Mouse (Mus musculus): Measurements from ENCODE around the gene Sirt4. TPM values are rescaled to one million over a fixed set of nuclear protein-coding genes. Genes with fewer than 3 reads are reported as not detected.

Gene Sirt4
- polyA plus RNA-seq, 1 experiment from 2014 or later, result 6.5 TPM

DNA sequence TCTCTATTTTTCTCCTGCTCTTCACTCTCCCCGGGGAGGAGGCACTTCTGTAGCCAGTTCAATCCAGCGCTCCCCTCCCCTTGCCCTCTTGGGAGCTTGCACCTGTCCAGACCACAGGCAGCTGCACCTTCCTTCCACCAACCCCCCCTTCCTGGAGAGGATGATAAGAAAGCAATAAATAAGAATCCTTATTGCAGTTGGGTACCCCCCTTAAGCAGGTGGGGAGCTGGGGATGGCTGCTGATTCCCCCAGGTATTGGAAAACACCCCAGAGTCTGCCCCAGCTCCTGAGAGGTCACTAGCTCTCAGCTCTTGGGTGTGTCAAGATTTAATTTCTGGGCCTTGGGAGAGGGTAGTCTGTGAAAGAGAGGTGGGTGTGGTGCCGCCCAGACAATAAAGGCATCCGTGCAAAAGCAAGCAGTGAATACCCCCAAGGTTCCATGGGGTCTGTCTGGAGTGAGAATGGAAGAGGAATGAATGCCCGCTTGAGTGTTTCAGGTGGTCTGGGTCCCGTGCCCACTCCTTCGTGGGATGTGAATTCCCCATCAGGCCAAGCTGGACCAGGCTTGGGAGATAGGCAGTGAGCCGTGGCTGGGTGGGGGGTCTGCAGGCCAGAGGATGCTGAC lies 48.7 kb downstream of the Sirt4 start:
- H3K27me3 ChIP-seq (ENCODE audit: control insufficient read depth, insufficient read depth, low read depth, low read length), result peaks cover 42% of the 10 kb centered on the region
- H3K9ac ChIP-seq (ENCODE audit: low read depth, low read length), result no peak overlapping the region
- 32% methylated on average over 8 of the region's 8 CpGs for whole genome bisulfite sequencing (ENCODE audit: insufficient replicate concordance)
- H3K4me1 ChIP-seq (ENCODE audit: control insufficient read depth, low read depth, low read length), result no peaks in the 10 kb centered on the region
- H3K36me3 ChIP-seq (ENCODE audit: control insufficient read depth, insufficient read depth), result no peaks in the 10 kb centered on the region
- ATAC-seq (ENCODE audit: low read depth), result no peak
- no peaks in the 10 kb centered on the region for H3K9me3 ChIP-seq (replicated peaks; ENCODE audit: control insufficient read depth, low read length)
- no peak overlapping the region for H3K4me3 ChIP-seq (ENCODE audit: low read depth, low read length)
- no peak overlapping the region for H3K4me2 ChIP-seq (ENCODE audit: low read depth, low read length)
- H3K27ac ChIP-seq (ENCODE audit: low read length), result no peak overlapping the region

DNA sequence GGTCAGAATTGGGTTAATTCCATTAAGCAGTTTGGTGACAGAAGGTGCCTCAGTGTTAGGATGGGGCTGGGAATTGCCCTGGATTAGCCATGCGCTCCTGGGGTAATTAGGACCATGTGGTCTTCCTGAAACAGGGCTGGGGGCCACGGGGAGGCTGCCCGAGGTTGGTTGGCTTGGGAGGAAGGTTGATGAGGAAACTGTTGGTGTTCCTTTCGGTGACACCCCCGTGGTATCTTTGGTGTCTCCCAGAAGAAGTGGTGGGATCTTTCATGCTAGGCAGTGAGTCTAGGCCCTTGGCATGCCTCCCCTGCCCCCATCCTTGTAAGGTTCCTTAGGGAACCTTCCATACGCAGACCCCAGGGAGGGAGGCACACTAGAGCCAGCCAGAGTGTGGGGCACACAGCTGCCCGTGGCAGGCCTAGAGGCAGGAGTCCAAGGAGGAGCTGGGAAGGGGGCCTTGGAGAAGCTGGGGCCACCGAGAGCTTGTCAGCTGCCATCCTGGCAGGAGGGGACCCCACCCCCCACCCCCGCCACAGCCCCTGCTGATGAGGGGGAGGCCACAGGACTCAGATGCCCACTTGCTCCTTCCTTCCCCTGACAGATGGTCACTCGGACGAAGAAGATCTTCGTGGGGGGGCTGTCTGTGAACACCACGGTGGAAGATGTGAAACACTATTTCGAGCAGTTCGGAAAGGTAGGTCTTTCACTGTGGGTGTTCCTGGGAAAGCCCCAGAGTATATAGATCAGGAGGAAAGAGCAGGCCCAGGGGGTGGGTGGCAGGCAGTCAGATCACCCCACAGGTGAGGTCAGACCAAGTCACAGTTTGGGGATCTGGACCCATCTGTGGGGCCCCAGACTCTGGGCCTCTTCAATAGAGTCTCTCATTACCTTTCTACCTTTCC lies 49.4 kb downstream of the Sirt4 start:
- Histone ChIP-seq H3K4me2 (ENCODE audit: low read depth, low read length) (no peak overlapping the region), H3K27me3 (ENCODE audit: control insufficient read depth, insufficient read depth, low read depth, low read length) (peaks cover 50% of the 10 kb centered on the region), H3K4me1 (ENCODE audit: control insufficient read depth, low read depth, low read length) (no peaks in the 10 kb centered on the region), H3K4me3 (ENCODE audit: low read depth, low read length) (no peak overlapping the region), H3K36me3 (ENCODE audit: control insufficient read depth, insufficient read depth) (no peaks in the 10 kb centered on the region), H3K9ac (ENCODE audit: low read depth, low read length) (no peak overlapping the region), H3K9me3 (replicated peaks; ENCODE audit: control insufficient read depth, low read length) (no peaks in the 10 kb centered on the region), H3K27ac (ENCODE audit: low read length) (no peak overlapping the region)
- ATAC-seq (ENCODE audit: low read depth), result no peak
- WGBS (ENCODE audit: insufficient replicate concordance), result 50% methylated on average over 15 of the region's 15 CpGs

DNA sequence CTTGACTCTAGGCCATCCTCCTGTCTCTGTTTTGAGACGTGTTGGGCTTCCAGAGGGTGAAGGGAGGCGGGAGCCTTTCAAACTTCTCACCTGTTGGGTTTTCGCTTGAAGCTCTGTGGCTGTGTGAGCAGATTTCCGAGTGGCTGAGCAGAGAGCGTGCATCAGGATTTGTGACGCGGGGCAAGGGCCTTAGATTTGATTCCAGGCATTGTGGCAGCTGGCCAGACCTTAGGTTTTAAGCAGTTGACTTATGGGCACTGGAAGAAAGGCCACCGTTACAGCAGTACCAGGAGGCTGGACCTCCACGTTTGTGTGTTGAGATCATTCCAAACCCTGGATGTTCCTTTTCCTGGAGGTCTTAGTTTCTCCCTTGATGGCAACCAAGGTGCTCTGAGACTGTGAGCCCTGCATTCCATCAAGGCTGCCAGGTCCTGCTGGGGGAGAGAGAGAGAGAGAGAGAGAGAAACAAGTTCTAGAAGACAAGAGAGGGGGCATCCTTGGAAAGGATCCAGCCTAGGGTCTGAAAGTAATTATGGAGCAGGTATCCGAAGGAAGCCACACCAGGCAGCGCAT lies 50.2 kb downstream of the Sirt4 start:
- Histone ChIP-seq H3K4me1 (ENCODE audit: control insufficient read depth, low read depth, low read length) (no peaks in the 10 kb centered on the region), H3K36me3 (ENCODE audit: control insufficient read depth, insufficient read depth) (no peaks in the 10 kb centered on the region), H3K9me3 (replicated peaks; ENCODE audit: control insufficient read depth, low read length) (no peaks in the 10 kb centered on the region), H3K9ac (ENCODE audit: low read depth, low read length) (no peak overlapping the region), H3K27me3 (ENCODE audit: control insufficient read depth, insufficient read depth, low read depth, low read length) (peaks cover 57% of the 10 kb centered on the region), H3K4me3 (ENCODE audit: low read depth, low read length) (no peak overlapping the region), H3K27ac (ENCODE audit: low read length) (no peak overlapping the region), H3K4me2 (ENCODE audit: low read depth, low read length) (no peak overlapping the region)
- ATAC-seq (ENCODE audit: low read depth), result no peak
- WGBS (ENCODE audit: insufficient replicate concordance), result 56% methylated on average over 11 of the region's 11 CpGs

DNA sequence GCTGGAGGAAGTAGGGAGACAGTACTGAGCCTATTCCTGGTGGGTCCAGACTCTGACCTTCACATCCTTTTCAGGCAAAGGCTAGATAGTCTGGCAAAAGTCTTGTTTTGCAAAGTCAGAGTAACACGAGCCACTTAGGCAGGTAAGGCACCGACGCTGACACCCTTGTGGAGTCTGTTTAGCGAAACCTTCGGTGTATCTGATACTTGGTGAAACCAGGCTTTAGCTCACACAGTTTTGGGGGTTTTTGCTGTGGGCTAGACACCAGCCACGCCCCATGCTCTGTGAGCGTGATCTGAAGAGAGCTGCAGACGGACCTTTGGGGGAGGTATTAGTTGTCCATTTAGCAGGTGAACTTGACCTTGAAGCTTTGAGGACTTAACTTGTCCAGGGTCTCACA lies 51.3 kb downstream of the Sirt4 start:
- no peak overlapping the region for H3K27ac ChIP-seq (ENCODE audit: low read length)
- no peak overlapping the region for H3K9ac ChIP-seq (ENCODE audit: low read depth, low read length)
- no peak overlapping the region for H3K4me2 ChIP-seq (ENCODE audit: low read depth, low read length)
- H3K36me3 ChIP-seq (ENCODE audit: control insufficient read depth, insufficient read depth), result no peaks in the 10 kb centered on the region
- no peaks in the 10 kb centered on the region; the same call in 1 of the 2 replicates for H3K4me1 ChIP-seq (ENCODE audit: control insufficient read depth, low read depth, low read length)
- 64% methylated on average over 8 of the region's 8 CpGs for WGBS (ENCODE audit: insufficient replicate concordance)
- H3K27me3 ChIP-seq (ENCODE audit: control insufficient read depth, insufficient read depth, low read depth, low read length), result peaks cover 69% of the 10 kb centered on the region
- ATAC-seq (ENCODE audit: low read depth), result no peak
- H3K4me3 ChIP-seq (ENCODE audit: low read depth, low read length), result no peak overlapping the region
- no peaks in the 10 kb centered on the region for H3K9me3 ChIP-seq (replicated peaks; ENCODE audit: control insufficient read depth, low read length)

DNA sequence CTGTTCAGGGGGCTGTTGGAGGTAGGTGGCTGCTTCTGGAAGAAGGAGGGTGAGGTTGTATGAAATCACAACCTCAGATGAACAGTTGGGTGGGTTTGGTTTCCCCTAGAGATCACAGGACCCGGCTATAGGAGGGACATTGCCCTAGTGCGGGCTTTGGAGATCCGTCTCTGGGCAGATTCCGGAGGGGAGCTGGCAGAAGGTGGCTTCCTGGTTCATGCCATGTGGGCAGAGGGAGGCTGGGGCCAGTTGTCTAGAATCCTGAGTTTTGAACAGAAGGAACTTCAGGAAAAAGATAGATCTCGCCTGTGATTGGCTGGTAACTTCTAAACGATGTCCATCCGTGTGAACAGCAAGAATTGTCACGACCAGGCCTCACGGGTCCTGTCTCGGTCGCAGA lies 52.1 kb downstream of the Sirt4 start:
- H3K4me3 ChIP-seq (ENCODE audit: low read depth, low read length), result no peak overlapping the region
- no peak overlapping the region for H3K27ac ChIP-seq (ENCODE audit: low read length)
- no peak overlapping the region for H3K4me2 ChIP-seq (ENCODE audit: low read depth, low read length)
- no peaks in the 10 kb centered on the region for H3K9me3 ChIP-seq (replicated peaks; ENCODE audit: control insufficient read depth, low read length)
- no peaks in the 10 kb centered on the region for H3K36me3 ChIP-seq (ENCODE audit: control insufficient read depth, insufficient read depth)
- H3K4me1 ChIP-seq (ENCODE audit: control insufficient read depth, low read depth, low read length), result no peaks in the 10 kb centered on the region; the same call in 1 of the 2 replicates
- ATAC-seq (ENCODE audit: low read depth), result no peak
- no peak overlapping the region for H3K9ac ChIP-seq (ENCODE audit: low read depth, low read length)
- H3K27me3 ChIP-seq (ENCODE audit: control insufficient read depth, insufficient read depth, low read depth, low read length), result peaks cover 76% of the 10 kb centered on the region
- 66% methylated on average over 11 of the region's 11 CpGs for WGBS (ENCODE audit: insufficient replicate concordance)

DNA sequence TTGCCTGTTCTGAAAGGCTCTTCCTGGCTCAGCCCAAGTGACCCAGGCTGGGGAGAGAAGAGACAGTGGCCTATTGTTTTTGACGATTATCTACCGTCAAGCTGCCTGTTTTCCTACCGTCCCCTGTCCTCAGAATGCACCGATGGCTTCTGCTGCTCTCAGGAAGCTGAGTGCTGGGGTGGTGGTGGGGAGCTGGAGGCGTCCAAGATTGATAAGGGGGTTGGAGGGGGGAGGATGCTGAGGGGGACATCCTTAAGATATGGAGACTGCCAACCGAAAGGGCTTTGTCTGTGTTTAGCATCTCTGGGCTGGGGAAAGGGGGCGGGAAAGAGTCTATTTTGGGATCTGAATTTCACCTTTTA lies 52.6 kb downstream of the Sirt4 start:
- Histone ChIP-seq H3K4me1 (ENCODE audit: control insufficient read depth, low read depth, low read length) (no peaks in the 10 kb centered on the region; the same call in 1 of the 2 replicates), H3K9ac (ENCODE audit: low read depth, low read length) (no peak overlapping the region), H3K9me3 (replicated peaks; ENCODE audit: control insufficient read depth, low read length) (no peaks in the 10 kb centered on the region), H3K36me3 (ENCODE audit: control insufficient read depth, insufficient read depth) (no peaks in the 10 kb centered on the region), H3K27me3 (ENCODE audit: control insufficient read depth, insufficient read depth, low read depth, low read length) (peaks cover 80% of the 10 kb centered on the region), H3K4me2 (ENCODE audit: low read depth, low read length) (no peak overlapping the region), H3K4me3 (ENCODE audit: low read depth, low read length) (no peak overlapping the region), H3K27ac (ENCODE audit: low read length) (no peak overlapping the region)
- ATAC-seq (ENCODE audit: low read depth), result no peak
- 15% methylated on average over 7 of the region's 7 CpGs for WGBS (ENCODE audit: insufficient replicate concordance)

DNA sequence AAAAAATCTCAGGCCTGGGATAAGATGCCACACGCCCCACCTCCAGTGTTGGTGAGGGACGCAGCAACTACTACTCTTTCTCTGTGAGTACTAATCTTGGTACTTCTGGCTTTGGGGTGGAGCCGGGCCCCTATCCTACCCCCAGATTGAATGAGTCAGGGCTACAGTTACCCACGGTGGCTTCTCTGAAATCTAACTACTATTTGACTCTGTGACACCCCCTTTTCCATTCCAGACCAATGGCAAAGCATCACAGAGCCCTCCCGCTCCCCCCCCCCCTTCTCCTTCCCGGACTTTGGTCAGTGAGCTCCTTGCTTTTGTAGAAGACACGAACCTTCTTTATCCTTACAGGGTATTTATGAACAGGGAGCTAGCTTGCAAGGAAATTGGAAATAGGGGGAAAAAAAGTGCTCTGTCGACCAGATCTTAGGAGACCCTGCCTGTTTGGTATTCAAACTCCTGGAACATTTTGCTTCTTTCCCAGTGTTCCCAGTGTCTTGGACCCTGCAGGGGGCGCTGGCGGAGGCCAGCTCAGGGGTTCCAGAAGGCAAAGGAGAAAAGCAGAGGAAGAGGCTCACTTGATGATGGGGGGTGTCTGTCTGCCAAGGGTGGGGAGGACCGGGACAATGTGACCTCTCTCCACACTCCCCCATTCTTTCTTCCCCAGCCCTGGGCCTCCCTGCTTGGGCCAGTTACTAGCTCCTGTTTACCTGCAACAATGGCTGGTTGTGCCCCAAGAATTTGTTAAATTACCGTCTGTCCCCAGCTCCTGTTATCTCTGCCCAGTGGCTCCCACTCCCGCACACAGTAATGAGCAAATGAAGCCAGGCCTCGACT lies 53.2 kb downstream of the Sirt4 start:
- Histone ChIP-seq H3K9me3 (replicated peaks; ENCODE audit: control insufficient read depth, low read length) (no peaks in the 10 kb centered on the region), H3K4me3 (ENCODE audit: low read depth, low read length) (peak overlapping the region; percentile 59; the same call in 1 of the 2 replicates), H3K27ac (ENCODE audit: low read length) (no peak overlapping the region), H3K4me2 (ENCODE audit: low read depth, low read length) (peak overlapping the region; percentile 58), H3K9ac (ENCODE audit: low read depth, low read length) (no peak overlapping the region), H3K36me3 (ENCODE audit: control insufficient read depth, insufficient read depth) (no peaks in the 10 kb centered on the region), H3K4me1 (ENCODE audit: control insufficient read depth, low read depth, low read length) (no peaks in the 10 kb centered on the region; the same call in 1 of the 2 replicates), H3K27me3 (ENCODE audit: control insufficient read depth, insufficient read depth, low read depth, low read length) (peaks cover 79% of the 10 kb centered on the region)
- WGBS (ENCODE audit: insufficient replicate concordance), result 12% methylated on average over 14 of the region's 14 CpGs
- no peak for ATAC-seq (ENCODE audit: low read depth)

DNA sequence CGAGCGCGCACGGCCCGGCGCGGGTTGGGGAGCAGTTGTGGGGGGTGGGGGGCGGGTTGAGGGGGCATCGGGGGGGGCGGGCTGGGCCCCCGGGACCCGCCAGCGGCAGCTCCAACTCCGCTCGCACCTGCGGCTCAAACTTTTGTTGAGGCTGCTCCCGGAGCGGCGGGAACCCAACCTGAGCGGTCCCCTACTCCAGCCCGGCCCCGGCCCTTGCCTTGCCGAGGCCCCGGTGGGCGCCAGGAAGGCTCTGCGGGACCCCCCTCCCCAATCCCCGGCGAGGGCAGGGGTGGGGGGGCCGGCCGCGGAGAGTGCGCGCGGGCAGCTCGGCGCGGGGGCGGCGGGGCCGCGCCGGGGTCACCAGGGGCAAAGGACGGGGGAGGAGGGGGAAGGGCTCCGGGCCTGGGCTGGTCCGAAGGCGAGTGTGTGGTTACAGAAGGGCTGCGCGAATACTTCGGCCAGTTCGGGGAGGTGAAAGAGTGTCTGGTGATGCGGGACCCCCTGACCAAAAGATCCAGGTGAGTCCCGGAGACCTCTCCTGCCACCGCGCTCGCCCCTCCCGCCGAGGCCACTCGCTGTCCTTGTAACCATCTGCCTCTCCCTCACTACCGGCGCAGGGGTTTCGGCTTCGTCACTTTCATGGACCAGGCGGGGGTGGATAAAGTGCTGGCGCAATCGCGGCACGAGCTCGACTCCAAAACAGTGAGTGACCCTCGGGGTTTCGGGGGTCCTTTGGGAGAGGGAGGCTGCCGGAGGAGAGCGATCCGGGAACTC lies 54.2 kb downstream of the Sirt4 start:
- Histone ChIP-seq H3K4me1 (ENCODE audit: control insufficient read depth, low read depth, low read length) (no peaks in the 10 kb centered on the region; the same call in 1 of the 2 replicates), H3K27me3 (ENCODE audit: control insufficient read depth, insufficient read depth, low read depth, low read length) (peaks cover 70% of the 10 kb centered on the region), H3K4me3 (ENCODE audit: low read depth, low read length) (peak overlapping the region; percentile 59), H3K4me2 (ENCODE audit: low read depth, low read length) (peak overlapping the region; percentile 58), H3K27ac (ENCODE audit: low read length) (no peak overlapping the region), H3K9ac (ENCODE audit: low read depth, low read length) (no peak overlapping the region), H3K9me3 (replicated peaks; ENCODE audit: control insufficient read depth, low read length) (no peaks in the 10 kb centered on the region), H3K36me3 (ENCODE audit: control insufficient read depth, insufficient read depth) (no peaks in the 10 kb centered on the region)
- no peak; the same call in 1 of the 2 replicates for ATAC-seq (ENCODE audit: low read depth)
- WGBS (ENCODE audit: insufficient replicate concordance), result 2% methylated on average over 54 of the region's 73 CpGs

Data from liver, embryonic 16.5 days (tissue).